Mouse (Mus musculus) heart, adult 8-10 months (tissue): ENCODE data around the gene Gm15294. TPM values are rescaled to one million over a fixed set of nuclear protein-coding genes. Genes with fewer than 3 reads are reported as not detected.

ENCODE experiments used
- DNase-seq: peaks from one replicate; pipeline ENCODE4 v3.0.0; 2022; ENCODE audit warnings: low spot score
- total RNA-seq, 4 experiments: library from RNA; stranded (reverse); gene quantifications; 2 replicates each; pipeline ENCODE4 v1.2.4; 2022

The Gm15294 gene
- not detected for total RNA-seq

GRCm38 (mm10) chrX:141875135-141875534 lies at the start of gene Gm15294:
TSS of gene Gm15294 (minus strand) at chrX:141875235.
- no peak for DNase-seq

- DNase-seq: no peak
Observed at GRCm38 (mm10) chrX:141884336-141885048, 9.5 kb upstream of the Gm15294 start.

- no peak for DNase-seq
Observed at GRCm38 (mm10) chrX:141874024-141874423, 1.0 kb downstream of the Gm15294 start.

- no peak for DNase-seq
Observed at GRCm38 (mm10) chrX:141873597-141873996, 1.4 kb downstream of the Gm15294 start.

- DNase-seq: no peak
Observed at GRCm38 (mm10) chrX:141855684-141856396, 19.2 kb downstream of the Gm15294 start.

Other genes starting within 250 kb of the Gm15294 start
- gene Irs4, start 150.0 kb downstream of the Gm15294 start, total RNA-seq: not detected